Mouse (Mus musculus) Patski (cell line): ENCODE measurements around the gene Klf12. TPM values are rescaled to one million over a fixed set of nuclear protein-coding genes. Genes with fewer than 3 reads are reported as not detected.

Source experiments
- ATAC-seq: fragments of 100-300 bp; one replicate; pipeline ENCODE4 v1.8.0; 2021
- CTCF ChIA-PET: fragments of 350-600 bp; sonication (Branson Sonifier 250); formaldehyde crosslinking; loops from one replicate; lab custom pipeline; 2022; ENCODE audit warnings: inconsistent platforms; lab: Charles Lee
- POLR2A ChIA-PET: fragments of 350-600 bp; sonication (Branson Sonifier 250); formaldehyde crosslinking; loops from one replicate; lab custom pipeline; 2022; ENCODE audit warnings: antibody characterized with exemption, inconsistent platforms; lab: Charles Lee
- DNase-seq: peaks from one replicate; pipeline ENCODE4 v3.0.0-alpha.2; 2011; ENCODE audit warnings: low read depth, low spot score
- H3K27me3 ChIP-seq: fragments of 371-371 bp; one replicate; pipeline ENCODE4 v1.5.1; 2021
- CTCF ChIP-seq: fragments of 100-300 bp; IDR thresholded peaks from one replicate; pipeline ENCODE4 v1.5.1; 2021
- in situ Hi-C: fragments of 300-500 bp; cut with MboI; formaldehyde crosslinking; loops from 3 replicates; pipeline ENCODE4 v1.11.1; 2018; ENCODE audit warnings: low pct_unique_long_range_greater_than_20kb, mixed read lengths
- polyA plus RNA-seq: library from polyadenylated mRNA; unstranded; gene quantifications from one replicate; pipeline ENCODE4 v1.2.3, GENCODE M21; 2021

Gene Klf12
- polyA plus RNA-seq, 1 experiment from 2014 or later = 1.9 TPM

DNA sequence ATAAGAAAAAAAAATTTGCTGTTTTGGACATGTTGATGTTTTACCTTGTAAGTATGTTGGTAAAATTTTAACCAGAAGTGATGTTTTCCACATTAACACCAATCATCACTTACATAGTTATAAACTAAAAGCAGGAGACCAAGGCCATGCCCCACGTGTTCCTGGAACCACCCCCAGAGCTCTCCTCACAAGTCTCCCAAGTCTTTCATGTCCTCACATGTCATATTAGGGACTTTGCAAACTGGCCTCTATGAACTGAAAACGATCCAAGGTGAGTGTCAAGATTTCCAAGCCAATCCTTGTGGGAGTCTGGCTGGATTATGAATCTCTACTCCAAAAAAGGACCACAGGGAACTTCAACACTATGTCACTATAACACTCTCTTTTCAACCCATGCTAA lies 231.6 kb downstream of the Klf12 start:
- ChIA-PET CTCF (interaction anchor here (0.9 kb wide), 1 partner anchor 17 kb away, joined by 3 read pairs; no protein-coding TSS in a partner anchor), POLR2A (no interaction called here)
- DNase-seq (no peak), ATAC-seq (no peak)
- in situ Hi-C loops = no loop called here
- no peak for TF ChIP-seq CTCF
- peaks cover 3% of the 10 kb centered on the region for H3K27me3 ChIP-seq

GRCm38 (mm10) chr14:100045431-100045830 lies 239.0 kb downstream of the Klf12 start:
- ChIA-PET POLR2A (no interaction called here), CTCF (no interaction called here)
- ATAC-seq (no peak), DNase-seq (no peak)
- in situ Hi-C loops = no loop called here
- H3K27me3 ChIP-seq = peaks cover 3% of the 10 kb centered on the region
- TF ChIP-seq CTCF = peak; percentile 26

GRCm38 (mm10) chr14:100041823-100042222 lies 242.7 kb downstream of the Klf12 start:
- ATAC-seq = no peak
- ChIA-PET CTCF (no interaction called here), POLR2A (no interaction called here)
- TF ChIP-seq CTCF = no peak
- no peak for DNase-seq
- no peaks in the 10 kb centered on the region for H3K27me3 ChIP-seq
- in situ Hi-C loops = no loop called here

GRCm38 (mm10) chr14:100026671-100027070 lies 257.8 kb downstream of the Klf12 start:
- DNase-seq (no peak), ATAC-seq (no peak)
- POLR2A ChIA-PET = no interaction called here

DNA sequence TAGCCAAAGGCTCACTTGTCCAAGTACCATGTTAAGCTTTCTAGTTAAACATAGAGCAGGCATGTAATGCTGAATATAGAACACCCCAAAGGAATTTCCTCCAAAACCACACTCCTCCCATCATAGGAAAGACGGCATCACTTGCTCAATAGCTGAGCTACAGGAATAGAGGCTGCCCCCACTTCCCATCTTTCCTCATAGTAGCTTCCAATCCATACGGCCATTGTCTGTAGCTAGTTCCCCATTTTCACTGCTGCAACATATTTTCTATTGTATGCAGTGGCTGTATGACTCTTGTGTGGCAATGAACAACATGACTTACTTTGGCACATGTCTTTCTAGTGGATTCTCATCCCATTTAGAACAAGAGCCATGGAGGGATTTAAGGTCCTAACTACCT lies 267.3 kb downstream of the Klf12 start:
- ChIA-PET POLR2A (no interaction called here), CTCF (interaction anchor here (1.0 kb wide), 1 partner anchor 845 kb away, joined by 3 read pairs; no protein-coding TSS in a partner anchor)
- in situ Hi-C loops = no loop called here
- no peak for ATAC-seq
- H3K27me3 ChIP-seq = peaks cover 7% of the 10 kb centered on the region
- no peak for TF ChIP-seq CTCF
- no peak for DNase-seq

More at GRCm38 (mm10) chr14:100026671-100027070, 257.8 kb downstream of the Klf12 start:
- in situ Hi-C loops = no loop called here
- no peaks in the 10 kb centered on the region for H3K27me3 ChIP-seq
- CTCF ChIA-PET = no interaction called here
- TF ChIP-seq CTCF = no peak

- TF ChIP-seq CTCF = no peak
- in situ Hi-C loops = no loop called here
- peaks cover 12% of the 10 kb centered on the region for H3K27me3 ChIP-seq
- no peak for DNase-seq
- CTCF ChIA-PET = interaction anchor here (1.4 kb wide), 1 partner anchor 1368 kb away, joined by 3 read pairs; no protein-coding TSS in a partner anchor
- no peak for ATAC-seq
- POLR2A ChIA-PET = no interaction called here
Observed at GRCm38 (mm10) chr14:100010525-100010924, 274.0 kb downstream of the Klf12 start.

- in situ Hi-C loops = no loop called here
- POLR2A ChIA-PET = no interaction called here
- TF ChIP-seq CTCF = peak; percentile 78
- CTCF ChIA-PET = interaction anchor here (0.7 kb wide), 1 partner anchor 37 kb away, joined by 3 read pairs; no protein-coding TSS in a partner anchor
- H3K27me3 ChIP-seq = peaks cover 12% of the 10 kb centered on the region
- DNase-seq = no peak
- ATAC-seq = peak; percentile 71
Observed at GRCm38 (mm10) chr14:100009790-100010382, 274.6 kb downstream of the Klf12 start.

DNA sequence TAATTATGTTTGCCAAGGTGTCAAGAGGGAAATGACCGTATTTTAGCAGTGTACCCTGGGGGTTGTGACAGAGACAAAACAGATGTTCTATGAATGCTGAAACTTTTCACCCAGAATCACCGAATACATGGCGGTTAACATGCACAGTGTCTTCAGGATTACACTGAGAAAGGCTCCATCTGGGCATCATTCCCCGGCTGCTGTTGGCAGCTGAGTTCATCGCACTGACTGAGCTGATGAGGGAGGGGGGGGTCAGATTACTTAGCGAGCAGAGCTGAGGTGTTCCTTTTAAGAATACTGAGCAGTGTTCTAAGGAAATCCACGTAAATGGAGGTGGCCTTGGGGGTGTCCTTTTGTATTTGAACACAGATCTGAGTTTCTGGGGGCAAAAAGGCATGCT lies 301.0 kb downstream of the Klf12 start:
- no peak for TF ChIP-seq CTCF
- H3K27me3 ChIP-seq = peaks cover 14% of the 10 kb centered on the region
- no peak for ATAC-seq
- in situ Hi-C loops = no loop called here
- CTCF ChIA-PET = no interaction called here
- POLR2A ChIA-PET = no interaction called here
- no peak for DNase-seq

DNA sequence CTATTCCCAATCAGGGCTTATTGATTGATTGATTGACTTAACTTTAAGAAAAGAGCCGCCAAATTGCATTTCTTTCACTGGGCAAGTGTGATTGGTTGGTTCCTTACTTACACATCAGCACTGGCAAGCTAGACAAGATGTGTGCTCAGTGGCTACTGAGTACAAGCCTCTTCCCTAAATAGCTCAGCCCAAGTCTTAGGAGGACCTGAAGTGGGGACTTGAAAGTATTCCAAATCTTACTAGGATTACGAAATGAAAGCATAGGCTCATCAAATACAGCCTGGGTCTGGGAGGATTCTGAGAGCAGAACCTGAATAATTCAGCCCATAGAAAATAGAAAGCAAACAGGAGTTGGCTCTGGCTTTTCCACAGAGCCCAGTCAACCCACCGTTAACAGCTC lies 303.3 kb downstream of the Klf12 start:
- ChIA-PET POLR2A (no interaction called here), CTCF (interaction anchor here (0.8 kb wide), 2 partner anchors 9 to 42 kb away, joined by 3 read pairs; no protein-coding TSS in a partner anchor)
- peaks cover 17% of the 10 kb centered on the region for H3K27me3 ChIP-seq
- ATAC-seq (no peak), DNase-seq (no peak)
- in situ Hi-C loops = no loop called here
- no peak for TF ChIP-seq CTCF

DNA sequence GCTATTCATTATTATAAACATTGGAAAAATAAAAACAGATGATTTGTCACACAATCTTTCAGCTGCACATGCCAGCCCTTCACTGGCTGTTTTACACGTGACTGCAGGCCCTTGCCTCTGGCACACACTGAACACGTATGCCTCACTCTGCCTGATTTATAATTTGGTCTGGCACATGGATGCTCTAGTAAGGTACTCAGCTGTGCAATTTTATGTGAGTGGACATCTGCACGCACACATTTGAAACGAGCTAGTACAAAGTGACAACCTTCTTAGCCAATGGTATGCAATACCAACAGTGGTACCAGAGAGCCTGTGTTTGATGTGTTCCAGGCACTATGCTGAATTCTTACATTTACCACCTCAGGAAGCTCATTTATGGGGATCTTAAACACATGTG lies 316.6 kb downstream of the Klf12 start:
- H3K27me3 ChIP-seq = no peaks in the 10 kb centered on the region
- ATAC-seq = no peak
- POLR2A ChIA-PET = no interaction called here
- DNase-seq = no peak
- no peak for TF ChIP-seq CTCF
- CTCF ChIA-PET = no interaction called here
- in situ Hi-C loops = no loop called here

DNA sequence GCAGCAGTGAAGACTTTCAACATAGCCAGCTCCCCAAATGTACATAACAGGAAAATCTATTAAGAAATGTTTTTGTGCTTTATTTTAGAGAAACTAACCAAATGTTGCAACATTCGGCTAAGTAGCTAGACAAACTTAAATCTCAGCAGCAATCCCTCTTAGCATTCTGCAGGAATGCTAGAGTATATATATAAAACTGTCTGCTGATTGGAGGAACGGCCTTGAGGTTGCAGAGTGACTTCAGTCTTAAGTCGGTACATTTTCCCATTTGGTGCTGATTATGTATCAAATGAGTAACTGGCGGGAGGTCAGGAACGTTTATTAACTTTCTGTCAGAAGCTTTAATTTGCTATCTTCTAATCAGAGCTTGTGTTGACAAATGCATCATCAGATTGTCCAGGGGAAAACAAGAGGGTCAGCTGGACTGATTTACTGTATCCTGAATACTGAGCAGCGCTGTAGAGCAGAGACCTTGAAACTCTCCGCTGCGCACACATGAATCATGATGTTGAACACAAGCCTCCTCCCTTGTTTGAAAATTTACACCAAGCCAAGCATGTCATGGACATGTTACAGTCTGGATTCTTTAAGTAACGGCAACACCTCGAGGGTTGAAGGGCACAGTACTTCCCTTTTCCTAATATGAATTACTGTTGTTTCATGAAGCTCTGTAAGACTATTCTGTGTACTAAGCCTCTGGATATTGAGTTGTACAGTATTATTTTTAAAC lies 323.8 kb downstream of the Klf12 start:
- POLR2A ChIA-PET = interaction anchor here (0.6 kb wide), 1 partner anchor 449 kb away, joined by 6 read pairs; no protein-coding TSS in a partner anchor
- no peak for TF ChIP-seq CTCF
- DNase-seq (no peak), ATAC-seq (no peak)
- in situ Hi-C loops = no loop called here
- CTCF ChIA-PET = interaction anchor here (0.8 to 1.7 kb wide), 2 partner anchors 13 to 15 kb away, joined by 3 to 7 read pairs; no protein-coding TSS in a partner anchor
- peaks cover 6% of the 10 kb centered on the region for H3K27me3 ChIP-seq
